ENCODE assay signal across 11 mouse cellular contexts in the genomic region with DNA sequence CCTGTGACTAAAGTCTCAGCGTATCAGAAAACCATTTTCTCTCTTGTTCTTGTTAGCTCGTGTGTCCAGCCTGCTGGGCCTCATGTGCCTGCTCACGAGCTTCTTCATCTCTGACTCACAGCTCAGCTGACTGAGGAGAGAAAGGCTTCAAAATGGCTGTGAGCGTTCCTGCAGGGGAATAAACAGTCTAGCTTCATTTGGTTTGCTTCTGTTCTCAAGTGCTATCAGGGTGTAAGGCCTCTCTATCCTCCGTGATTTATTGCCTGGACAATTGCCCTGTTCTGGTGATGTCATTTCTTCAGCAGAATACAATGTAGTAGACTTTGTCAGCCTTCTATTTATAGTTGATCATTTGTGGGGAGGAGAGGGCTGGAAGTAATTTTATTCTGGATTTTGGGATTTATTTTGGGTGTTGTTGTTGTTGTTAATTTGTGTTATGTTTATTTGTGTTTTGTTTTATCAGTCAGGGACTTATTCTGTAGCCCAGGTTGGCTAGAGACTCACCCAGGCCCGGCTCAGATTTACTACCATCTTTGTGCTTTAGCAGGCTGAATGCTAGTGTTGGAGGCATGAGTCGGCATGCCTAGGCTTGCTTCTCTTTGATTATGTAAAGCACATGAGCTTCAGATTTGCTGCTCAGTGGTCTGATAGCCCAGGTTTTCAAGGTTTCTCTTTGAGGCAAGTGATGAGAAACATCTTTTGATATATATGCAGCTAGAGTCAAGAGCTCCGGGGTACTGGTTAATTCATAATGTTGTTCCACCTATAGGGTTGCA.
DNase-seq lines count a peak whose midpoint lies in the region; ATAC-seq and TF ChIP-seq lines count a peak whose summit lies in the region.
"Had no signal": no experiment of that assay in that cellular context is flagged by ENCODE, and none has a peak within 500 bp of the region (broad histone marks: within the 10 kb centered on the region; RNA-seq: fewer than 3 reads in every experiment).

No protein-coding gene starts in this region.

- H3K27me3 ChIP-seq in midbrain, embryonic 16.5 days (ENCODE audit: control insufficient read depth, insufficient read depth, low read depth, low read length), result no peaks in the 10 kb centered on the region
- H3K27me3 ChIP-seq: liver, embryonic 12.5 days had no signal

- 82% methylated on average over 8 of the region's 8 CpGs for WGBS in midbrain, embryonic 16.5 days

- no peak overlapping the region for H3K4me3 ChIP-seq in embryonic fibroblast, embryonic 13.5 days (ENCODE audit: insufficient read depth, low read length)
- no peak overlapping the region for H3K4me3 ChIP-seq in midbrain, embryonic 16.5 days (ENCODE audit: low read depth, low read length)
- H3K4me3 ChIP-seq: liver, embryonic 12.5 days had no signal

- TF ChIP-seq CTCF in embryonic fibroblast, embryonic 13.5 days (IDR thresholded peaks at IDR 0.05; ENCODE audit: borderline replicate concordance, insufficient read depth, low read length), result no peak

- peak; percentile 18 for DNase-seq in layer of hippocampus, adult 9-10 months (ENCODE audit: low spot score)
- DNase-seq in layer of hippocampus, postnatal 14 days (ENCODE audit: low spot score in 2 of 2), result no peak
- DNase-seq in R1 (ENCODE audit: low read depth, low spot score) (peak; percentile 59), liver (no peak)
- peak; percentile 48 for DNase-seq in lung, postnatal 14 days
- DNase-seq: right cerebral cortex, postnatal 4 days; thymus, postnatal 4 days had no signal

- no peak for ATAC-seq in megakaryocyte-erythroid progenitor cell, adult 5-6 weeks (replicated peaks; ENCODE audit: low FRiP score, low TSS enrichment, poor library complexity, severe bottlenecking)
- no peak for ATAC-seq in midbrain, embryonic 16.5 days
- ATAC-seq: liver, embryonic 12.5 days had no signal

- H3K9me3 ChIP-seq in midbrain, embryonic 16.5 days (replicated peaks; ENCODE audit: control insufficient read depth, low read length, poor library complexity, severe bottlenecking), result no peaks in the 10 kb centered on the region
- H3K9me3 ChIP-seq: liver, embryonic 12.5 days had no signal

- no peak for TF ChIP-seq POLR2A in embryonic fibroblast, embryonic 13.5 days (IDR thresholded peaks at IDR 0.05; ENCODE audit: low read depth, low read length)

- peak overlapping the region; percentile 91 for H3K27ac ChIP-seq in embryonic fibroblast, embryonic 13.5 days (ENCODE audit: insufficient read depth, low read length)
- H3K27ac ChIP-seq in midbrain, embryonic 16.5 days (ENCODE audit: low read length), result no peak overlapping the region
- H3K27ac ChIP-seq: liver, embryonic 12.5 days had no signal

- H3K4me1 ChIP-seq in embryonic fibroblast, embryonic 13.5 days (ENCODE audit: control insufficient read depth, insufficient read depth, low read length), result no peaks in the 10 kb centered on the region
- no peaks in the 10 kb centered on the region for H3K4me1 ChIP-seq in midbrain, embryonic 16.5 days (ENCODE audit: control insufficient read depth, insufficient read depth, low read length)
- H3K4me1 ChIP-seq: liver, embryonic 12.5 days had no signal

- H3K4me2 ChIP-seq in midbrain, embryonic 16.5 days (ENCODE audit: low read length), result no peak overlapping the region
- H3K4me2 ChIP-seq: liver, embryonic 12.5 days had no signal

- H3K9ac ChIP-seq in midbrain, embryonic 16.5 days (ENCODE audit: low read depth, low read length), result no peak overlapping the region
- H3K9ac ChIP-seq: liver, embryonic 12.5 days had no signal

- H3K36me3 ChIP-seq in midbrain, embryonic 16.5 days (ENCODE audit: control insufficient read depth, insufficient read depth, low read length), result no peaks in the 10 kb centered on the region
- H3K36me3 ChIP-seq: liver, embryonic 12.5 days had no signal

Comparison
In these comparisons a context has a peak if more than half of its experiments do, and no peak if none do; other contexts are left out.
1. DNase-seq: peak in layer of hippocampus, adult 9-10 months (single experiment), R1 (single experiment) and lung, postnatal 14 days (single experiment); none in layer of hippocampus, postnatal 14 days (0 of 2) and liver (single experiment).